Mouse (Mus musculus) forebrain, embryonic 14.5 days (tissue): ENCODE data around the gene Lamtor2. TPM values are rescaled to one million over a fixed set of nuclear protein-coding genes. Genes with fewer than 3 reads are reported as not detected.
A peak's percentile ranks its signal among the peaks of the same experiment; 100 is the strongest.

Experiments used
- ATAC-seq: fragments of 200-750 bp; cut with Nextera tagmentation; 2 replicates; pipeline ENCODE4 v1.8.0; 2017; ENCODE audit warnings: mild to moderate bottlenecking, moderate library complexity
- DNase-seq: peaks from one replicate; pipeline ENCODE4 v3.0.0-alpha.2; 2015; ENCODE audit warnings: low spot score
- H3K27ac ChIP-seq: fragments of 300-500 bp; sonication (generic); 2 replicates; pipeline ENCODE4 v1.5.1; 2014; ENCODE audit warnings: low read depth, mild to moderate bottlenecking, control low read depth, low read length, moderate library complexity
- H3K27me3 ChIP-seq: fragments of 300-500 bp; sonication (generic); replicated peaks from 2 replicates; pipeline ENCODE4 v1.6.1; 2014; ENCODE audit warnings: low read length, control low read depth, mixed read lengths; ENCODE audit not compliant: control insufficient read depth, insufficient read depth
- H3K36me3 ChIP-seq: fragments of 300-500 bp; sonication (generic); 2 replicates; pipeline ENCODE4 v1.6.1; 2014; ENCODE audit warnings: low read length, control low read depth; ENCODE audit not compliant: control insufficient read depth, insufficient read depth
- H3K4me1 ChIP-seq: fragments of 300-500 bp; sonication (generic); 2 replicates; pipeline ENCODE4 v1.6.1; 2014; ENCODE audit warnings: antibody characterized with exemption, low read length, control low read depth; ENCODE audit not compliant: control insufficient read depth, insufficient read depth
- H3K4me2 ChIP-seq: fragments of 300-500 bp; sonication (generic); 2 replicates; pipeline ENCODE4 v1.6.1; 2014; ENCODE audit warnings: mild to moderate bottlenecking, control low read depth, low read length
- H3K4me3 ChIP-seq: fragments of 300-500 bp; sonication (generic); 2 replicates; pipeline ENCODE4 v1.5.1; 2014; ENCODE audit warnings: low read depth, low read length, control low read depth
- H3K9ac ChIP-seq: fragments of 300-500 bp; sonication (generic); 2 replicates; pipeline ENCODE4 v1.6.1; 2014; ENCODE audit warnings: mild to moderate bottlenecking, low read length, control low read depth, moderate library complexity
- H3K9me3 ChIP-seq: fragments of 300-500 bp; sonication (generic); replicated peaks from 2 replicates; pipeline ENCODE4 v1.6.1; 2016; ENCODE audit warnings: low read length, control low read depth, mixed read lengths; ENCODE audit not compliant: control insufficient read depth
- WGBS: fragments of 180-500 bp; shearing (Covaris S2); extraction: QIAGEN DNeasy Blood & Tissue Kit; methylation state at CpG from one replicate; pipeline ENCODE4 v1.1.7; 2014; 5-methylcytosine and 5-hydroxymethylcytosine counted together
- polyA plus RNA-seq: library from polyadenylated mRNA; unstranded; fragments of >200 nt; fragmentation: Nextera tagmentation; extraction: Ambion mirVana; gene quantifications from 2 replicates; pipeline ENCODE4 v1.2.1, GENCODE M21; 2014

Gene Lamtor2
- polyA plus RNA-seq, 1 experiment from 2014 or later = 122 TPM

- Histone ChIP-seq H3K9ac (no peak overlapping the region), H3K9me3 (no peaks in the 10 kb centered on the region), H3K36me3 (no peaks in the 10 kb centered on the region), H3K27me3 (no peaks in the 10 kb centered on the region), H3K4me2 (no peak overlapping the region), H3K27ac (no peak overlapping the region), H3K4me3 (no peak overlapping the region), H3K4me1 (peaks cover 12% of the 10 kb centered on the region)
- WGBS = 77% methylated on average over 10 of the region's 10 CpGs
- DNase-seq (no peak), ATAC-seq (no peak)
Observed at GRCm38 (mm10) chr3:88514231-88515094, 38.4 kb downstream of the Lamtor2 start.

- no peak for ATAC-seq
- no peak overlapping the region for H3K27ac ChIP-seq
- no peaks in the 10 kb centered on the region for H3K27me3 ChIP-seq
Observed at GRCm38 (mm10) chr3:88513546-88514115, 39.2 kb downstream of the Lamtor2 start.

GRCm38 (mm10) chr3:88512896-88513545, 39.9 kb downstream of the Lamtor2 start:
- no peak overlapping the region; the same call in 1 of the 2 replicates for H3K9ac ChIP-seq
- no peaks in the 10 kb centered on the region for H3K36me3 ChIP-seq
- peaks cover 12% of the 10 kb centered on the region for H3K4me1 ChIP-seq
- H3K4me3 ChIP-seq = no peak overlapping the region
- no peak for DNase-seq
- WGBS = 37% methylated on average over 15 of the region's 15 CpGs
- H3K9me3 ChIP-seq = no peaks in the 10 kb centered on the region
- no peaks in the 10 kb centered on the region for H3K27me3 ChIP-seq
- peak overlapping the region; percentile 14; the same call in 1 of the 2 replicates for H3K4me2 ChIP-seq
- 0 out of 2 replicates have a peak overlapping the region, but pooled peaks have one; percentile 9 for H3K27ac ChIP-seq
- no peak for ATAC-seq

More at GRCm38 (mm10) chr3:88513546-88514115, 39.2 kb downstream of the Lamtor2 start:
- Histone ChIP-seq H3K36me3 (no peaks in the 10 kb centered on the region), H3K4me3 (no peak overlapping the region), H3K4me1 (peaks cover 12% of the 10 kb centered on the region), H3K9ac (no peak overlapping the region), H3K4me2 (no peak overlapping the region), H3K9me3 (no peaks in the 10 kb centered on the region)
- WGBS = 87% methylated on average over 7 of the region's 7 CpGs
- DNase-seq = no peak

- 0 out of 2 replicates have a peak overlapping the region, but pooled peaks have one; percentile 9 for H3K27ac ChIP-seq
- no peaks in the 10 kb centered on the region for H3K36me3 ChIP-seq
- H3K4me3 ChIP-seq = no peak overlapping the region
- no peaks in the 10 kb centered on the region for H3K27me3 ChIP-seq
- H3K9me3 ChIP-seq = no peaks in the 10 kb centered on the region
- no peak overlapping the region; the same call in 1 of the 2 replicates for H3K9ac ChIP-seq
- WGBS = 37% methylated on average over 6 of the region's 6 CpGs
- no peak for DNase-seq
- ATAC-seq = no peak
- H3K4me2 ChIP-seq = peak overlapping the region; percentile 14; the same call in 1 of the 2 replicates
- H3K4me1 ChIP-seq = peaks cover 12% of the 10 kb centered on the region
Observed at GRCm38 (mm10) chr3:88512141-88512895, 40.6 kb downstream of the Lamtor2 start.

GRCm38 (mm10) chr3:88511559-88511958, 41.3 kb downstream of the Lamtor2 start:
- peaks cover 12% of the 10 kb centered on the region for H3K4me1 ChIP-seq
- 67% methylated on average over 4 of the region's 4 CpGs for WGBS
- H3K4me3 ChIP-seq = no peak overlapping the region
- H3K27ac ChIP-seq = no peak overlapping the region
- H3K9me3 ChIP-seq = no peaks in the 10 kb centered on the region
- H3K36me3 ChIP-seq = no peaks in the 10 kb centered on the region
- no peak for ATAC-seq
- H3K27me3 ChIP-seq = no peaks in the 10 kb centered on the region
- H3K9ac ChIP-seq = no peak overlapping the region
- no peak overlapping the region for H3K4me2 ChIP-seq
- no peak for DNase-seq

GRCm38 (mm10) chr3:88510421-88511289, 42.2 kb downstream of the Lamtor2 start:
- H3K4me2 ChIP-seq = peak overlapping the region; percentile 61
- H3K27ac ChIP-seq = peak overlapping the region; percentile 91; the same call in 1 of the 2 replicates
- peaks cover 12% of the 10 kb centered on the region for H3K4me1 ChIP-seq
- peak; percentile 25 for ATAC-seq
- H3K9ac ChIP-seq = peak overlapping the region; percentile 62; the same call in 1 of the 2 replicates
- DNase-seq = no peak
- H3K36me3 ChIP-seq = no peaks in the 10 kb centered on the region
- H3K9me3 ChIP-seq = no peaks in the 10 kb centered on the region
- peak overlapping the region; percentile 32 for H3K4me3 ChIP-seq
- 48% methylated on average over 13 of the region's 13 CpGs for WGBS
- H3K27me3 ChIP-seq = no peaks in the 10 kb centered on the region

GRCm38 (mm10) chr3:88509692-88510420, 43.0 kb downstream of the Lamtor2 start, which contains the start of gene Lmna:
TSS of gene Lmna (minus strand) at chr3:88509956.
- Histone ChIP-seq H3K9me3 (no peaks in the 10 kb centered on the region), H3K4me2 (peak within 1 kb of the TSS; percentile 61), H3K4me1 (peaks cover 12% of the 10 kb centered on the region), H3K4me3 (peak within 1 kb of the TSS; percentile 32), H3K9ac (peak within 1 kb of the TSS; percentile 62), H3K27ac (peak within 1 kb of the TSS; percentile 91), H3K27me3 (no peaks in the 10 kb centered on the region), H3K36me3 (no peaks in the 10 kb centered on the region)
- peak; percentile 95 for DNase-seq
- ATAC-seq = peak; percentile 98
- WGBS = under 1% methylated on average over 31 of the region's 31 CpGs
